Mouse (Mus musculus) liver, embryonic 15.5 days (tissue): ENCODE measurements at regions not wholly inside any gene's neighbourhood (a gene's known extent, or its start where the extent isn't known, plus 50 kb on each side); places are given as distances from the start of the nearest gene placed in this dataset.
"Not testable (repeated sequence)": the region's sequence is repeated elsewhere in the genome, so short reads cannot be mapped to it uniquely, and the experiment has no call there.

Source experiments
- ATAC-seq: fragments of 200-750 bp; cut with Nextera tagmentation; 2 replicates; pipeline ENCODE4 v1.8.0; 2017; ENCODE audit warnings: moderate number of reproducible peaks, mild to moderate bottlenecking, moderate library complexity; ENCODE audit not compliant: insufficient read depth
- H3K27ac ChIP-seq: fragments of 300-500 bp; sonication (generic); replicated peaks from 2 replicates; pipeline ENCODE4 v1.5.1; 2015; ENCODE audit warnings: mild to moderate bottlenecking, inconsistent platforms
- H3K27me3 ChIP-seq: fragments of 300-500 bp; sonication (generic); 2 replicates; pipeline ENCODE4 v1.6.1; 2015; ENCODE audit warnings: mild to moderate bottlenecking, inconsistent platforms
- H3K36me3 ChIP-seq: fragments of 300-500 bp; sonication (generic); replicated peaks from 2 replicates; pipeline ENCODE4 v1.6.1; 2015; ENCODE audit warnings: moderate library complexity, mild to moderate bottlenecking, inconsistent platforms
- H3K4me1 ChIP-seq: fragments of 300-500 bp; sonication (generic); replicated peaks from 2 replicates; pipeline ENCODE4 v1.6.1; 2015; ENCODE audit warnings: inconsistent platforms
- H3K4me2 ChIP-seq: fragments of 300-500 bp; sonication (generic); 2 replicates; pipeline ENCODE4 v1.6.1; 2015; ENCODE audit warnings: moderate library complexity, mild to moderate bottlenecking, inconsistent platforms
- H3K4me3 ChIP-seq: fragments of 300-500 bp; sonication (generic); replicated peaks from 2 replicates; pipeline ENCODE4 v1.5.1; 2015; ENCODE audit warnings: mild to moderate bottlenecking, inconsistent platforms
- H3K9ac ChIP-seq: fragments of 300-500 bp; sonication (generic); 2 replicates; pipeline ENCODE4 v1.6.1; 2015; ENCODE audit warnings: moderate library complexity, mild to moderate bottlenecking, inconsistent platforms
- H3K9me3 ChIP-seq: fragments of 300-500 bp; sonication (generic); replicated peaks from 2 replicates; pipeline ENCODE4 v1.6.1; 2016; ENCODE audit warnings: inconsistent platforms
- WGBS: fragments of 180-500 bp; shearing (Covaris S2); methylation state at CpG from one replicate; pipeline ENCODE4 v1.1.7; 2015; ENCODE audit warnings: mixed read lengths; ENCODE audit not compliant: insufficient replicate concordance; 5-methylcytosine and 5-hydroxymethylcytosine counted together

GRCm38 (mm10) chr3:38276948-38277504, 207.6 kb downstream of the Ankrd50 start:
- H3K36me3 ChIP-seq = no peaks in the 10 kb centered on the region
- H3K4me1 ChIP-seq = no peaks in the 10 kb centered on the region

GRCm38 (mm10) chr3:38275321-38275720, 209.3 kb downstream of the Ankrd50 start:
- Histone ChIP-seq H3K36me3 (no peaks in the 10 kb centered on the region), H3K4me1 (no peaks in the 10 kb centered on the region), H3K9ac (no peak overlapping the region), H3K9me3 (no peaks in the 10 kb centered on the region), H3K4me3 (no peak overlapping the region), H3K27me3 (no peaks in the 10 kb centered on the region), H3K27ac (no peak overlapping the region), H3K4me2 (no peak overlapping the region)
- WGBS = 30% methylated on average over 2 of the region's 2 CpGs
- ATAC-seq = no peak

More at GRCm38 (mm10) chr3:38276948-38277504, 207.6 kb downstream of the Ankrd50 start:
- Histone ChIP-seq H3K4me3 (no peak overlapping the region), H3K27ac (no peak overlapping the region), H3K27me3 (no peaks in the 10 kb centered on the region), H3K9me3 (no peaks in the 10 kb centered on the region), H3K9ac (no peak overlapping the region), H3K4me2 (no peak overlapping the region)
- no peak for ATAC-seq
- 83% methylated on average over 1 of the region's 1 CpGs for WGBS

GRCm38 (mm10) chr3:38270742-38271141, 213.9 kb downstream of the Ankrd50 start:
- WGBS = 44% methylated on average over 6 of the region's 6 CpGs
- H3K27me3 ChIP-seq = no peaks in the 10 kb centered on the region
- H3K4me3 ChIP-seq = no peak overlapping the region
- no peak overlapping the region for H3K27ac ChIP-seq
- H3K4me1 ChIP-seq = no peaks in the 10 kb centered on the region
- H3K4me2 ChIP-seq = no peak overlapping the region
- H3K9ac ChIP-seq = no peak overlapping the region
- ATAC-seq = no peak
- H3K9me3 ChIP-seq = no peaks in the 10 kb centered on the region
- no peaks in the 10 kb centered on the region for H3K36me3 ChIP-seq

DNA sequence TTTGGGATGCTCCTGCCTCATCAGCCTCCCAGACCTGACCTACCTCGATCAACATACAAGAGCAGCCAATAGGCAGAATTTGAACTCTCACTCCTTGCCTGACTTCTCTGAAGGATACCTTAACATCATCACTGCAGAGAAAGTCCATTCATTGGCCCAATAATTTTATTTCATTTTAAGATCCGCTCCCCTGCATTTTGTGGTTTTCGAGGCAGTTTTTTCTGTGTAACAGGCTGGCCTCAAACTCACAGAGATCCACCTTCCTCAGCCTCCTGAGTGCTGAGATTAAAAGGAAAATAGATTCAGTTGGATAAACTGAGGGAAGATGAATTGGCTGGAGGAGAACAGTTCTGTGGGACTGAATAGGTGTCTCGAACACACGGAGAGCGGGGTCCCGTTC, 216.4 kb downstream of the Ankrd50 start:
- ATAC-seq = no peak
- no peak overlapping the region for H3K4me3 ChIP-seq
- H3K9me3 ChIP-seq = no peaks in the 10 kb centered on the region
- no peaks in the 10 kb centered on the region for H3K36me3 ChIP-seq
- 83% methylated on average over 7 of the region's 7 CpGs for WGBS
- H3K27me3 ChIP-seq = no peaks in the 10 kb centered on the region
- no peak overlapping the region for H3K9ac ChIP-seq
- no peaks in the 10 kb centered on the region for H3K4me1 ChIP-seq
- H3K27ac ChIP-seq = no peak overlapping the region
- H3K4me2 ChIP-seq = no peak overlapping the region

DNA sequence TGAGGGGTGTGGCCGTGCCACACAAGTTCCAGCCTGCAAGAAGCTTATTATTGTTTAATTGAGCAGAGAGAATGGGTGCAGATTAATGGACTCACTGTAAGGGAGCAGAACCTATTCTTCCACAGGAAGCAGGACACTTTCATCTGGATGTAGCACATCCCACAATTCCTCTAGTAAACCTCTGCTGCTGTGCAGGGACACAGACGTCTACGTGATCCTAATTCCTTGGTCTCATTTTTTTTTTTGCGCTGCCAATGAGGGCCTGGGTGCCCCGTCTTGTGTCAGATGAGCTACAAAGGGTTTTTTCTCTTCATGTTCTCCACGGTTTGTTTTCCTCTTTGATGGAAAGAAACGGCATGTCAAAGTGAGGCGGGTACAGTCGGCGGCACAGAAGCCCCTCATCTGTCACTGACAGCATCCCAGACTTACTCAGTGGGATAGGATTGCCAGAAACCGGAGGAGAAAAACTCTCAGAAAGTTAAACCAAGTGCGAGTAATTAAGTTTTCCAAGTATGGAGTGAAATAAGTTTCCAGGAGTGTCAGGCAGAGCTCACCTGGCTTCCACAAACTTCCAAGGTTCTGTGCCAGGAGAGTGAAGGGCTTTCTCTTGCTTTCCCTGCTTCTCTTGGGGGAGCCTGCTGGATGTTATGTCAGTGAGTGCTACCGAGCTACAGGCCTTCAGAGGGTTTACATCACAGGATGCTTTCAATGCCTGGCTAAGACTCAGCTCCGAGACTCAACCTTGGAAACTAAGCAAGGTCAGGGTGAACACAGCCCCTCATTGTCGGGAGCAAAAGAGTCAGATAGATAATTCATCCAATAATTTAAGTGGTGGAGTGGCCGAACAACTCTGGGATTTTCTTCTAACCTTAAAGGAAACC, 221.1 kb downstream of the Ankrd50 start:
- no peaks in the 10 kb centered on the region for H3K27me3 ChIP-seq
- no peak for ATAC-seq

DNA sequence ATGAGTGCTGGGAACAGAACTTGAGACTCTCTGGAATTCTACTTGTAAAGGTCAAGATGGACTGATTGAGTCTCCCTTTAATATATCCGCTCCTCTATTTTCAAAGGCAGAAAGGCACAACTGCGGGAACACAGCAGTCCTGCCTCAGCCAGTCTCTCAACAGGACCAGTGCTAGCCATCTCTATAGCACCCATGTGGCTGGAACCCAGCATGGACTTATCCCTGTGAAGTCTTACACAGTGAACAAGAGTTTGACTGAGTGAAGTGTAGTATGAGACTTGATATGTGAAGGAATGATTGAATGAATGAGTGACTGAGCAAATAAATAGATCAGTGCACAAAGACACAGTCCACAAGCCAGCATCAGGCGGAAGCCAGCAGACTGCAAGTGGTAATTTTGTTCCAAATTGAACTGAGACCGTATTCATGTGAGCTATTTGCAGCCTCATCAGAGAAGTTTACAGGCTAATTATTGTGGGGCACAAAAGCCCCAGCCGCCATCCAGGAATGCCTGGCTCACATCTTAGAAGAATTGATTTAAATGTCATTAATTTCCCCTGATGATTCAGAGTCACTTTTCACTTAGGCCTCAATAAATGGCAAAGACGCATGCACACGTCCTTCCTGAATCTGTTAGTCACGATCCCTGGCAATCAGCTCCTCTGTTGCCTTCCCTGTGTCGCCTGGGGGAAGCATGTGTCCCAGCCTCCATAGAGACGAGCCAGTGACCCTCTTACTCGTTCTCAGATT, 223.1 kb downstream of the Ankrd50 start:
- no peaks in the 10 kb centered on the region for H3K9me3 ChIP-seq
- H3K36me3 ChIP-seq = no peaks in the 10 kb centered on the region
- no peak overlapping the region for H3K27ac ChIP-seq
- 68% methylated on average over 11 of the region's 11 CpGs for WGBS
- H3K4me1 ChIP-seq = 0 out of 2 replicates have a peak, but pooled peaks cover 6% of the 10 kb centered on the region
- no peaks in the 10 kb centered on the region for H3K27me3 ChIP-seq
- no peak for ATAC-seq
- no peak overlapping the region for H3K4me2 ChIP-seq
- no peak overlapping the region for H3K4me3 ChIP-seq
- no peak overlapping the region for H3K9ac ChIP-seq

More for the DNA sequence above, 221.1 kb downstream of the Ankrd50 start:
- Histone ChIP-seq H3K4me2 (no peak overlapping the region), H3K36me3 (no peaks in the 10 kb centered on the region), H3K4me3 (no peak overlapping the region), H3K9ac (no peak overlapping the region), H3K27ac (no peak overlapping the region), H3K9me3 (no peaks in the 10 kb centered on the region), H3K4me1 (no peaks in the 10 kb centered on the region)
- 64% methylated on average over 16 of the region's 16 CpGs for WGBS

DNA sequence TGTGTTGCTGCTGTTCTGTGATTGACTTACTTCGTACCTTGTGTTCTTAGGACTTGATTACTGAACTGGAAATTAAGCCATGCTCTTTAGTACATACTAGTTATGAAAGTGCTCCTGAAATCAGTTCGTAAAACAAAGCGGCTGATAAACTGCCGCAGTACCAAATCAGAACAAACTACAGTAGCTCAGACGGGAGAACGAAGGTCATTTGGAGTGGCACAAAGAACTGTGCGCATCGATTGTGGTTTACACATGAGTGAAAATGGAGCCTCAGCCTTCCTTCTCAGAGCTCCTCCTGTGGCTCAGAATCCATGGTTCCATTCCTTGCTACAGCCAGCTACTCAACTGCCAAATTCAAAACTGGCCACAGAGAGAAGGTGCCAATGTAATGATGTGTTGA, 225.4 kb downstream of the Ankrd50 start:
- WGBS = 72% methylated on average over 8 of the region's 8 CpGs
- H3K9ac ChIP-seq, H3K27ac ChIP-seq, H3K36me3 ChIP-seq, ATAC-seq, H3K4me3 ChIP-seq, H3K9me3 ChIP-seq, H3K27me3 ChIP-seq, H3K4me1 ChIP-seq, H3K4me2 ChIP-seq: not testable (repeated sequence)

DNA sequence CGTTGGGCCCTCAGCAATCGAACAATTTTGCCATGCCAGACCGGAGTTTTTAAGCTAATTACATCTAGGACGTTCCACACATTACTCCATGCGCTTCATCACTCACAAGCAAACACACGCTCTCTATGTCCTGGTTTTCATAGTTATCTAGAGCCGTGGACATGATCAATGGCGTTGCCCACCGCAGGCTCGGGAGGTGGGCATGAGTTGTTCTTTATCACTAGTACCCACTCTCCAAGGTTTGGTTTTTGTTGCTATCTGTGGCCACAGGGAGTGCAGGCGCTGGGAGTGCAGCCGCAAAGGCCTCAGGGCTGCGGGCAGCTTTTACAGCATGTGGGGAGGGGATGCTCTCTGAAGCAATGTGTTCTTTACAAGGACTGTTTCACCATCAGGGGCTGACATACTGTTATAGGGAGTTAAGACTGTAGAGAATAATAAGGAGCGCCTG, 226.8 kb downstream of the Ankrd50 start:
- no peak overlapping the region for H3K4me2 ChIP-seq
- no peaks in the 10 kb centered on the region for H3K27me3 ChIP-seq
- no peaks in the 10 kb centered on the region for H3K9me3 ChIP-seq
- 17% methylated on average over 14 of the region's 14 CpGs for WGBS
- 0 out of 2 replicates have a peak, but pooled peaks cover 6% of the 10 kb centered on the region for H3K4me1 ChIP-seq
- no peak overlapping the region for H3K4me3 ChIP-seq
- H3K9ac ChIP-seq = no peak overlapping the region
- H3K36me3 ChIP-seq = no peaks in the 10 kb centered on the region
- no peak; the same call in 1 of the 2 replicates for ATAC-seq
- no peak overlapping the region for H3K27ac ChIP-seq

GRCm38 (mm10) chr3:38257076-38257842, 227.4 kb downstream of the Ankrd50 start:
- ATAC-seq = no peak
- H3K27me3 ChIP-seq = no peaks in the 10 kb centered on the region
- WGBS = 38% methylated on average over 14 of the region's 14 CpGs
- no peak overlapping the region for H3K4me2 ChIP-seq
- no peak overlapping the region for H3K27ac ChIP-seq
- no peaks in the 10 kb centered on the region for H3K9me3 ChIP-seq
- H3K4me1 ChIP-seq = 0 out of 2 replicates have a peak, but pooled peaks cover 6% of the 10 kb centered on the region
- H3K9ac ChIP-seq = no peak overlapping the region
- no peak overlapping the region for H3K4me3 ChIP-seq
- no peaks in the 10 kb centered on the region for H3K36me3 ChIP-seq

DNA sequence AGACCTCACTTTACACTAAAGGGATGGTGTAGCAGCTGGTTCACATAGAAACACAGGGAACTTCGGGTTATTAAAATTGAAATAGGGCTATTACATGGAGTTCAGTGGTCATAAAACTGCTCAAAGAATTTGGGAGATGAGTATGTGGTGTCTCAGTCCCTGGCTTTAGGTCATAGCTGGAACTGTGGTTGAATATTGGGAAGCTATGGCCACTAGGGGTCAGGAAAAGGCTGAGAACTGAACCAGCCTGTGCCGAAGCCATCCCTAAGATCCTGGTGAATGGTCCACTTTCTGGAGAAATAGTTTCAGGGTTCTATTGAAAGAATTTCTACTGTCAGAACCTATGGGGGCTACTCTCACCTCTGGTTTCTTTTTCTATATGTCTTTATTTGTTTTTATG, 229.0 kb downstream of the Ankrd50 start:
- Histone ChIP-seq H3K4me1 (0 out of 2 replicates have a peak, but pooled peaks cover 6% of the 10 kb centered on the region), H3K36me3 (no peaks in the 10 kb centered on the region), H3K9me3 (no peaks in the 10 kb centered on the region), H3K4me2 (no peak overlapping the region), H3K27ac (no peak overlapping the region), H3K9ac (no peak overlapping the region), H3K4me3 (no peak overlapping the region), H3K27me3 (no peaks in the 10 kb centered on the region)
- no peak for ATAC-seq
- 6% methylated on average over 2 of the region's 2 CpGs for WGBS
